Mouse (Mus musculus) liver, adult 2 months (tissue): Measurements from ENCODE around the gene Has3.

ENCODE experiments used
- CTCF ChIP-seq: fragments of 200-500 bp; IDR thresholded peaks from 2 replicates; pipeline ENCODE4 v1.5.1; 2011; ENCODE audit warnings: low read depth, low read length, control low read depth
- POLR2A ChIP-seq: fragments of 200-500 bp; IDR thresholded peaks from 2 replicates; pipeline ENCODE4 v1.6.1; 2011; ENCODE audit warnings: low read length, control low read depth; ENCODE audit not compliant: insufficient read depth; ENCODE audit errors: extremely low read depth

- no peak for TF ChIP-seq POLR2A
- no peak for TF ChIP-seq CTCF
Measured at GRCm38 (mm10) chr8:106888803-106889202, 18.8 kb downstream of the Has3 start.
